ENCODE assay signal across 29 mouse cellular contexts in the genomic region with DNA sequence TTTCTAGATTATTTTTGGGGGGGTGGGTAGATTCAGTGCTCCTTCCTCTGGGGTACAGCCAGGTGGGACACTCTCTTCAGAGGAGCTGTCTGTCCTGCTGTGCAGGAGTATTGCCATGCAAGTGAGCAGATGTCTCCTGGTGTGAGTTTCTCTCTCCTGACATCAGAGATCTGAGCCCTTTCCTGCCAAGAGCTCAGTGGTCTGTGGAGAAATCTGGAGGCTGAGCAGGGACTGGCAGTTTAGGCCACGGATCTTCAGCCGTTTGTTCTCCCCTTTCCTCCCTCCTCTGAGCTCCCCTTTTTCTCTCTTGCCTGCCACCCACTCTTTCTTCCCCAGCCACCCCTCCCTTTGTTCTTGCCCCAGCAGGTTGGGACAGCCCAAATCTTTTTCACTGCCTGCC.
DNase-seq lines count a peak whose midpoint lies in the region; ATAC-seq lines count a peak whose summit lies in the region.
"Had no signal": no experiment of that assay in that cellular context is flagged by ENCODE, and none has a peak within 500 bp of the region (broad histone marks: within the 10 kb centered on the region; RNA-seq: fewer than 3 reads in every experiment).

No protein-coding gene starts in this region.

- H3K27me3 ChIP-seq in neural tube, embryonic 13.5 days, result peaks cover 5% of the 10 kb centered on the region
- H3K27me3 ChIP-seq in neural tube, embryonic 15.5 days (replicated peaks), result no peaks in the 10 kb centered on the region; the same call in 1 of the 2 replicates
- H3K27me3 ChIP-seq: CH12.LX; forebrain, embryonic 13.5 days had no signal

- H3K36me3 ChIP-seq in neural tube, embryonic 13.5 days, result no peaks in the 10 kb centered on the region
- H3K36me3 ChIP-seq in neural tube, embryonic 15.5 days, result no peaks in the 10 kb centered on the region
- H3K36me3 ChIP-seq: limb, embryonic 12.5 days; liver, embryonic 15.5 days had no signal

- H3K4me3 ChIP-seq in neural tube, embryonic 13.5 days, result no peak overlapping the region
- H3K4me3 ChIP-seq in neural tube, embryonic 15.5 days (replicated peaks), result no peak overlapping the region
- H3K4me3 ChIP-seq: forebrain, embryonic 13.5 days; limb, embryonic 12.5 days; liver, embryonic 15.5 days; myocyte had no signal

- peak overlapping the region; percentile 78 for H3K27ac ChIP-seq in neural tube, embryonic 13.5 days (replicated peaks)
- H3K27ac ChIP-seq in neural tube, embryonic 15.5 days (replicated peaks), result peak overlapping the region; percentile 33; the same call in 1 of the 2 replicates
- H3K27ac ChIP-seq: forebrain, embryonic 13.5 days; limb, embryonic 12.5 days; liver, embryonic 15.5 days had no signal

- no peak overlapping the region for H3K4me2 ChIP-seq in neural tube, embryonic 13.5 days
- H3K4me2 ChIP-seq in neural tube, embryonic 15.5 days, result no peak overlapping the region
- H3K4me2 ChIP-seq: forebrain, embryonic 13.5 days; heart, embryonic 11.5 days; limb, embryonic 12.5 days; liver, embryonic 15.5 days; lung, embryonic 14.5 days had no signal

- DNase-seq in cerebellum, postnatal 4 days (ENCODE audit: low spot score in 2 of 2), result no peak
- no peak for DNase-seq in neural tube, embryonic 10.5 days (ENCODE audit: extremely low spot score, low spot score)
- DNase-seq in cerebellum, postnatal 10 days, result peak; percentile 76 to 77
- DNase-seq in gastrocnemius, postnatal 25 days, result no peak
- DNase-seq in layer of hippocampus, adult 8-10 months (ENCODE audit: low spot score in 2 of 2), result no peak
- DNase-seq: adrenal gland, adult 8-10 months; gastrocnemius, postnatal 14 days; heart, adult 18-20 months; heart, postnatal 4 days; kidney, adult 9 months; kidney, postnatal 10 days; layer of hippocampus, adult 9-11 months; lung, embryonic 14.5 days; lung, postnatal 14 days; right cerebral cortex, adult 18-20 months; spleen, adult 18-20 months; thymus, postnatal 14 days had no signal

- no peaks in the 10 kb centered on the region for H3K9me3 ChIP-seq in neural tube, embryonic 13.5 days
- H3K9me3 ChIP-seq in neural tube, embryonic 15.5 days (replicated peaks), result no peaks in the 10 kb centered on the region
- H3K9me3 ChIP-seq: forebrain, embryonic 13.5 days; limb, embryonic 12.5 days; liver, embryonic 15.5 days had no signal

- 16% methylated on average over 2 of the region's 2 CpGs for WGBS in neural tube, embryonic 13.5 days
- WGBS in neural tube, embryonic 15.5 days, result 26% methylated on average over 2 of the region's 2 CpGs

- ATAC-seq in cerebellum, adult (ENCODE audit: insufficient number of reproducible peaks, low FRiP score, low TSS enrichment), result peak; percentile 52; the same call in 1 of the 2 replicates
- no peak for ATAC-seq in neural tube, embryonic 13.5 days (ENCODE audit: low read depth)
- ATAC-seq in neural tube, embryonic 15.5 days (ENCODE audit: low FRiP score), result no peak
- ATAC-seq: activated CD4-positive, CD25-positive, alpha-beta regulatory T cell, adult 4 months; forebrain, embryonic 13.5 days; intestine, postnatal 0 days; midbrain, embryonic 16.5 days had no signal

- no peak overlapping the region for H3K9ac ChIP-seq in neural tube, embryonic 13.5 days
- no peak overlapping the region for H3K9ac ChIP-seq in neural tube, embryonic 15.5 days (replicated peaks)
- H3K9ac ChIP-seq: forebrain, embryonic 13.5 days; limb, embryonic 12.5 days; liver, embryonic 15.5 days; lung, embryonic 14.5 days had no signal

- peaks cover 13% of the 10 kb centered on the region; the same call in 1 of the 2 replicates for H3K4me1 ChIP-seq in neural tube, embryonic 13.5 days (replicated peaks)
- H3K4me1 ChIP-seq in neural tube, embryonic 15.5 days, result peaks cover 7% of the 10 kb centered on the region; the same call in 1 of the 2 replicates
- H3K4me1 ChIP-seq: liver, embryonic 15.5 days had no signal

Comparison
In these comparisons a context has a peak if more than half of its experiments do, and no peak if none do; other contexts are left out.
1. DNase-seq: peak in cerebellum, postnatal 10 days (2 of 2); none in cerebellum, postnatal 4 days (0 of 2), neural tube, embryonic 10.5 days (single experiment), gastrocnemius, postnatal 25 days (single experiment) and layer of hippocampus, adult 8-10 months (0 of 2).